8 mouse cellular contexts compared by ENCODE assay signal in the genomic region with DNA sequence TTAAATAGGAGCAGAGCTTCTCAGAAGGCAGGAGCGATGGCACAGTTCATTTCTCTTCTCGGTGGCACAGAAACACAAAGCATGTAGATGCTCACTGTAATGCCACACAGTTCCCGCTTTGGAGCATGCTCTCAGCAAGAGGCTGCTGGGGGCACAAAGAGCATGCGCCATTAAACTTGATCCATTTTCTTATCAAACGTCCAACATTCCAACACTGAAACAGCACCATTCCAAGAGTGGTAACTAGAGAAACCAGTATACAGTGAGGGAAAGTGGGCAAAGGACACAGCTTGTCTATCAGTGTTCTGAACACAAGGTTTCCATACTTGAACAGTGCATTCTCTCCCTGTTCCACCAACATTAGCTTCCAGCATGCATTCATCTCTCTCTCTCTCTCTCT.
DNase-seq lines count a peak whose midpoint lies in the region; ATAC-seq lines count a peak whose summit lies in the region.
"Had no signal": no experiment of that assay in that cellular context is flagged by ENCODE, and none has a peak within 500 bp of the region (broad histone marks: within the 10 kb centered on the region; RNA-seq: fewer than 3 reads in every experiment).

No protein-coding gene starts in this region.

- intact Hi-C loops in left cerebral cortex, postnatal 4 days (cut with DNase I): loop anchor here (2.0 to 5.0 kb wide), 3 partner anchors 88 to 932 kb away; no protein-coding TSS in a partner anchor
- intact Hi-C loops in heart, postnatal 10 days (cut with DNase I): no loop called here

- H3K4me3 ChIP-seq in embryonic facial prominence, embryonic 13.5 days: peak overlapping the region; percentile 97; the same call in 1 of the 2 replicates
- peak overlapping the region; percentile 91 for H3K4me3 ChIP-seq in neural tube, embryonic 13.5 days

- H3K9me3 ChIP-seq in embryonic facial prominence, embryonic 13.5 days: no peaks in the 10 kb centered on the region
- H3K9me3 ChIP-seq in neural tube, embryonic 13.5 days: no peaks in the 10 kb centered on the region

- H3K4me1 ChIP-seq in embryonic facial prominence, embryonic 13.5 days: peaks cover 54% of the 10 kb centered on the region
- peaks cover 51% of the 10 kb centered on the region for H3K4me1 ChIP-seq in neural tube, embryonic 13.5 days (replicated peaks)

- ATAC-seq in embryonic facial prominence, embryonic 13.5 days (ENCODE audit: insufficient number of reproducible peaks, insufficient read depth, low FRiP score, low TSS enrichment, low read depth): no peak
- no peak for ATAC-seq in neural tube, embryonic 13.5 days (ENCODE audit: low read depth)
- ATAC-seq in CD4-positive, CD25-positive, alpha-beta regulatory T cell, adult 4 months: no peak

- DNase-seq in left cerebral cortex, postnatal 4 days: peak; percentile 50
- no peak for DNase-seq in left cerebral cortex, adult 11 months (ENCODE audit: low spot score)
- DNase-seq in heart, postnatal 10 days: peak; percentile 67
- DNase-seq in urinary bladder, adult 2 months (ENCODE audit: low spot score): no peak

- peaks cover 26% of the 10 kb centered on the region for H3K36me3 ChIP-seq in embryonic facial prominence, embryonic 13.5 days
- H3K36me3 ChIP-seq in neural tube, embryonic 13.5 days: peaks cover 14% of the 10 kb centered on the region; the same call in 1 of the 2 replicates

- peak overlapping the region; percentile 64 for H3K9ac ChIP-seq in embryonic facial prominence, embryonic 13.5 days
- peak overlapping the region; percentile 99 for H3K9ac ChIP-seq in neural tube, embryonic 13.5 days

- no peaks in the 10 kb centered on the region for H3K27me3 ChIP-seq in embryonic facial prominence, embryonic 13.5 days
- H3K27me3 ChIP-seq in neural tube, embryonic 13.5 days: peaks cover 4% of the 10 kb centered on the region; the same call in 1 of the 2 replicates

- 69% methylated on average over 5 of the region's 5 CpGs for WGBS in embryonic facial prominence, embryonic 13.5 days
- WGBS in neural tube, embryonic 13.5 days: 42% methylated on average over 5 of the region's 5 CpGs

- peak overlapping the region; percentile 89 for H3K4me2 ChIP-seq in embryonic facial prominence, embryonic 13.5 days
- peak overlapping the region; percentile 77 for H3K4me2 ChIP-seq in neural tube, embryonic 13.5 days

- no peak overlapping the region for H3K27ac ChIP-seq in embryonic facial prominence, embryonic 13.5 days
- H3K27ac ChIP-seq in neural tube, embryonic 13.5 days (replicated peaks): peak overlapping the region; percentile 84
- H3K27ac ChIP-seq: kidney, postnatal 0 days had no signal

Comparison
In these comparisons a context has a peak if more than half of its experiments do, and no peak if none do; other contexts are left out.
1. DNase-seq: peak in left cerebral cortex, postnatal 4 days (single experiment) and heart, postnatal 10 days (2 of 2); none in left cerebral cortex, adult 11 months (single experiment) and urinary bladder, adult 2 months (single experiment).